Mouse (Mus musculus) hindbrain, embryonic 13.5 days (tissue): Measurements from ENCODE around the gene Spns2. TPM values are rescaled to one million over a fixed set of nuclear protein-coding genes. Genes with fewer than 3 reads are reported as not detected.
A peak's percentile ranks its signal among the peaks of the same experiment; 100 is the strongest.

Experiments used
- ATAC-seq: fragments of 200-750 bp; cut with Nextera tagmentation; 2 replicates; pipeline ENCODE4 v1.8.0; 2017; ENCODE audit warnings: moderate TSS enrichment; ENCODE audit not compliant: low FRiP score
- H3K27ac ChIP-seq: fragments of 300-500 bp; sonication (generic); 2 replicates; pipeline ENCODE4 v1.5.1; 2015; ENCODE audit warnings: inconsistent platforms, mild to moderate bottlenecking, moderate library complexity
- H3K27me3 ChIP-seq: fragments of 300-500 bp; sonication (generic); 2 replicates; pipeline ENCODE4 v1.6.1; 2015; ENCODE audit warnings: mild to moderate bottlenecking, inconsistent platforms
- H3K36me3 ChIP-seq: fragments of 300-500 bp; sonication (generic); 2 replicates; pipeline ENCODE4 v1.6.1; 2015; ENCODE audit warnings: mild to moderate bottlenecking, inconsistent platforms
- H3K4me1 ChIP-seq: fragments of 300-500 bp; sonication (generic); replicated peaks from 2 replicates; pipeline ENCODE4 v1.6.1; 2015; ENCODE audit warnings: inconsistent platforms
- H3K4me2 ChIP-seq: fragments of 300-500 bp; sonication (generic); 2 replicates; pipeline ENCODE4 v1.6.1; 2015; ENCODE audit warnings: inconsistent platforms, mild to moderate bottlenecking, moderate library complexity
- H3K4me3 ChIP-seq: fragments of 300-500 bp; sonication (generic); 2 replicates; pipeline ENCODE4 v1.5.1; 2015; ENCODE audit warnings: mild to moderate bottlenecking, inconsistent platforms
- H3K9ac ChIP-seq: fragments of 300-500 bp; sonication (generic); 2 replicates; pipeline ENCODE4 v1.6.1; 2015; ENCODE audit warnings: mild to moderate bottlenecking, inconsistent platforms
- H3K9me3 ChIP-seq: fragments of 300-500 bp; sonication (generic); 2 replicates; pipeline ENCODE4 v1.6.1; 2016; ENCODE audit warnings: inconsistent platforms
- WGBS: fragments of 180-500 bp; shearing (Covaris S2); methylation state at CpG from one replicate; pipeline ENCODE4 v1.1.7; 2015; 5-methylcytosine and 5-hydroxymethylcytosine counted together
- polyA plus RNA-seq: library from polyadenylated mRNA; unstranded; fragments of >200 nt; fragmentation: Nextera tagmentation; extraction: Ambion mirVana; gene quantifications from 2 replicates; pipeline ENCODE4 v1.2.1, GENCODE M21; 2015

Spns2 gene
- polyA plus RNA-seq, 1 experiment from 2014 or later = 9.7 TPM

DNA sequence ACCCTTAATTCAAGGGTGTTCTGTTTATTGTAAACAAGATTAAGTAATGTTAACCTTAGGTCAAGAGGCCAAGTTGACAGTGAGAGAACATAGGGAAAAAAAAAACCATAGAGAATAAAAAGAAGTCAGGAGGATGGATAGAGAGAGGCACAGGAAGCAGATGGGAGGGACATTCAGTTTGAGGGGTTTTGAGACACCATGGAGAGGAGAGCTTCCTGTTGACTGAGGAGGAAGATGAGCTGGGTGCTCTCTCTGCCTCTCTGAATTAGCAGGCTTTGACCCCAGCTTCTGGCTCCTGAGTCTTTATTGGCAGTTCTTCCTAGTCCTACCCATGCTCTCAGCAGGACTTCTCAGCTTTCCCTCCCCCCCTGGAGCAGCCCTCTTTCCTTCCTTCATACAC lies 64.5 kb downstream of the Spns2 start:
- Histone ChIP-seq H3K4me3 (no peak overlapping the region), H3K9me3 (no peaks in the 10 kb centered on the region; the same call in 1 of the 2 replicates), H3K27ac (no peak overlapping the region), H3K4me2 (no peak overlapping the region), H3K27me3 (no peaks in the 10 kb centered on the region), H3K4me1 (no peaks in the 10 kb centered on the region), H3K36me3 (no peaks in the 10 kb centered on the region), H3K9ac (no peak overlapping the region)
- ATAC-seq = no peak

DNA sequence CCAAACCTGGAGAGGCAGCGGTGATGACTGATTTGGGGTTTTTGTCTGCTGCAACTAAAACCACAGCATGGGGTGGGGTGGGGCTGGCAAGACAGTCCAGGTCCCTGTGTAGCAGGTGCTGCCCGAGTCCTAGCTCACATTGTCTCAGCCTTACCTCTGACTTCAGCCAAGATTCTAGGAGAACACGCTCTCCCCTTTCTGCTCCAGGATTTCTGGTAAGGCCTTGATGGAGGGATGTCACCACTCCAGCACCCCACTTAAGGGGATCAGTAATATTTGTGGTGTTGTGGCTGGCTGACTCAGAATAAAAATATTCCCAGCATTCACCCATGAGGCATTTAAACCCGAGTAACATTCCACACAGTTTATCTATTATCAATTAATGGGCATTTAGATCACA lies 66.0 kb downstream of the Spns2 start:
- WGBS = 82% methylated on average over 4 of the region's 4 CpGs
- H3K36me3 ChIP-seq = no peaks in the 10 kb centered on the region
- H3K4me3 ChIP-seq = no peak overlapping the region
- H3K27me3 ChIP-seq = no peaks in the 10 kb centered on the region
- no peak overlapping the region for H3K9ac ChIP-seq
- no peak overlapping the region for H3K27ac ChIP-seq
- H3K9me3 ChIP-seq = no peaks in the 10 kb centered on the region; the same call in 1 of the 2 replicates
- no peaks in the 10 kb centered on the region for H3K4me1 ChIP-seq
- no peak overlapping the region for H3K4me2 ChIP-seq
- no peak for ATAC-seq

- H3K9me3 ChIP-seq = no peaks in the 10 kb centered on the region; the same call in 1 of the 2 replicates
- no peak overlapping the region for H3K9ac ChIP-seq
- peaks cover 6% of the 10 kb centered on the region for H3K4me1 ChIP-seq
- no peaks in the 10 kb centered on the region for H3K27me3 ChIP-seq
- no peak for ATAC-seq
- no peak overlapping the region for H3K4me2 ChIP-seq
- H3K36me3 ChIP-seq = no peaks in the 10 kb centered on the region
- H3K4me3 ChIP-seq = no peak overlapping the region
- 89% methylated on average over 11 of the region's 11 CpGs for WGBS
- no peak overlapping the region for H3K27ac ChIP-seq
Measured at GRCm38 (mm10) chr11:72421518-72422278, 68.0 kb downstream of the Spns2 start.

GRCm38 (mm10) chr11:72420460-72421122 lies 69.1 kb downstream of the Spns2 start:
- Histone ChIP-seq H3K9ac (no peak overlapping the region), H3K4me1 (peaks cover 6% of the 10 kb centered on the region), H3K9me3 (no peaks in the 10 kb centered on the region; the same call in 1 of the 2 replicates), H3K36me3 (no peaks in the 10 kb centered on the region), H3K4me3 (no peak overlapping the region), H3K27me3 (no peaks in the 10 kb centered on the region), H3K4me2 (no peak overlapping the region), H3K27ac (no peak overlapping the region)
- ATAC-seq = no peak
- WGBS = 76% methylated on average over 6 of the region's 6 CpGs

GRCm38 (mm10) chr11:72419006-72419405 lies 70.7 kb downstream of the Spns2 start:
- Histone ChIP-seq H3K4me1 (peaks cover 6% of the 10 kb centered on the region), H3K27me3 (peaks cover 6% of the 10 kb centered on the region; the same call in 1 of the 2 replicates), H3K4me2 (no peak overlapping the region), H3K9me3 (no peaks in the 10 kb centered on the region), H3K9ac (no peak overlapping the region), H3K4me3 (no peak overlapping the region), H3K27ac (no peak overlapping the region), H3K36me3 (no peaks in the 10 kb centered on the region)
- 93% methylated on average over 6 of the region's 6 CpGs for WGBS
- ATAC-seq = no peak

DNA sequence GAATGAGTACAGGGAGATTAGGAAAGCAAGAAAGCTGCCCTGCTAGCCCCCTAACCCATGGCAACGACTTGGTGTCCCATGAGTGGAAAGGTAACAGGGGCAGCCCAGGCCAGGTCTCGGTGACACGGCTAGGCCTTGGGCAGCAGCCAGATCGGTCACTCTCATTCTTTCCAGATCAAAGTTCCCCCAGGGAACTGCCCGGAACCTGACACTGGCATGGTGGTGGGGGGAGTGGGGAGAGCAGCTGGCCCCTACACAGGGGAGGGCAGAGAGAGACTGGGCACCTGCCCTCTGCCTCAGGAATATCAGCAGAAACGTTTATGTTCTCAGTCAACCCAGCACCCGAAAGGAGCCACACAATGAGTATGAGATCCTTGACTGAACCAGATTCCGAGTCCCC lies 71.5 kb downstream of the Spns2 start:
- Histone ChIP-seq H3K9ac (no peak overlapping the region), H3K9me3 (no peaks in the 10 kb centered on the region), H3K4me2 (no peak overlapping the region), H3K27ac (no peak overlapping the region), H3K4me3 (no peak overlapping the region), H3K27me3 (peaks cover 12% of the 10 kb centered on the region; the same call in 1 of the 2 replicates), H3K36me3 (no peaks in the 10 kb centered on the region), H3K4me1 (peaks cover 6% of the 10 kb centered on the region)
- no peak for ATAC-seq
- WGBS = 50% methylated on average over 8 of the region's 8 CpGs

GRCm38 (mm10) chr11:72417376-72417775 lies 72.3 kb downstream of the Spns2 start:
- no peaks in the 10 kb centered on the region for H3K36me3 ChIP-seq
- no peak overlapping the region for H3K4me2 ChIP-seq
- no peak overlapping the region for H3K4me3 ChIP-seq
- no peaks in the 10 kb centered on the region for H3K9me3 ChIP-seq
- peaks cover 6% of the 10 kb centered on the region for H3K4me1 ChIP-seq
- H3K27me3 ChIP-seq = peaks cover 19% of the 10 kb centered on the region
- no peak overlapping the region for H3K9ac ChIP-seq
- no peak overlapping the region for H3K27ac ChIP-seq
- ATAC-seq = no peak
- WGBS = 7% methylated on average over 4 of the region's 4 CpGs

- 95% methylated on average over 5 of the region's 5 CpGs for WGBS
- H3K4me3 ChIP-seq = no peak overlapping the region
- no peaks in the 10 kb centered on the region for H3K9me3 ChIP-seq
- no peak overlapping the region for H3K9ac ChIP-seq
- no peak for ATAC-seq
- peaks cover 26% of the 10 kb centered on the region for H3K27me3 ChIP-seq
- no peak overlapping the region for H3K4me2 ChIP-seq
- H3K36me3 ChIP-seq = no peaks in the 10 kb centered on the region
- peaks cover 10% of the 10 kb centered on the region for H3K4me1 ChIP-seq
- no peak overlapping the region for H3K27ac ChIP-seq
Measured at GRCm38 (mm10) chr11:72416666-72417065, 73.0 kb downstream of the Spns2 start.

GRCm38 (mm10) chr11:72415155-72415554 lies 74.5 kb downstream of the Spns2 start:
- ATAC-seq = no peak
- no peaks in the 10 kb centered on the region for H3K9me3 ChIP-seq
- H3K4me1 ChIP-seq = peaks cover 24% of the 10 kb centered on the region
- H3K27ac ChIP-seq = no peak overlapping the region
- H3K27me3 ChIP-seq = peaks cover 38% of the 10 kb centered on the region
- H3K4me3 ChIP-seq = no peak overlapping the region
- H3K4me2 ChIP-seq = no peak overlapping the region
- WGBS = 89% methylated on average over 8 of the region's 8 CpGs
- H3K36me3 ChIP-seq = no peaks in the 10 kb centered on the region
- no peak overlapping the region for H3K9ac ChIP-seq

DNA sequence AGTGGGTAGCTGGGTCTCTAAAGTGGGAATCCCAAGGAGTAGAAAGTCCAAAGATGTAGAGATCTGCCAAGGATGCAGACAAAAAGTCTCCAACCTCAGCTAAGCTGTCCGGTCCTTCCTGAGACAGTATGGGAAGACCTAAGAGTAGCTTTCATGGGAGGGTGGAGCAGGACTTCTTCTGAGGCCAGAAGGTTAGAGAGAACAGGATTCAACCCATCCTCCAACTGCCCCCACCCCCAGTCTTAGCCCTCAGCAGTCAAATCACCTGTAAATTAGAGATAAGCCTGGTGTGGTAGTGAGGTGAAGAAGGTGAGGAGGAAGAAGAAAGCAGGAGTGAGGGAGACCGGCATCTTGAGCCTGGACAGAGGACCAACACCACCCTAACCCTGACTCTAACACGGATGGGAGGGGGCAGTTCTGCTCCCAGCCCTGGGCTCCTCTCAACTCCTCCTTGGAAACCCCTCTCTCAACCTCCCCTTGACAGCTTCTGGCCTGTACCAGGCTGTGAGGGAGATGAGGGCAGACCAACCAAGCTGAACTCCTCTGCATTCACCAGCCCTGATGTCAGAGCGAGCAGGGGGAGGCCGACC lies 76.0 kb downstream of the Spns2 start:
- H3K4me2 ChIP-seq = no peak overlapping the region
- H3K36me3 ChIP-seq = no peaks in the 10 kb centered on the region
- peaks cover 27% of the 10 kb centered on the region for H3K4me1 ChIP-seq
- no peak overlapping the region for H3K9ac ChIP-seq
- no peaks in the 10 kb centered on the region for H3K9me3 ChIP-seq
- H3K27me3 ChIP-seq = peaks cover 53% of the 10 kb centered on the region
- WGBS = 68% methylated on average over 5 of the region's 5 CpGs
- no peak for ATAC-seq
- H3K27ac ChIP-seq = no peak overlapping the region
- H3K4me3 ChIP-seq = no peak overlapping the region

DNA sequence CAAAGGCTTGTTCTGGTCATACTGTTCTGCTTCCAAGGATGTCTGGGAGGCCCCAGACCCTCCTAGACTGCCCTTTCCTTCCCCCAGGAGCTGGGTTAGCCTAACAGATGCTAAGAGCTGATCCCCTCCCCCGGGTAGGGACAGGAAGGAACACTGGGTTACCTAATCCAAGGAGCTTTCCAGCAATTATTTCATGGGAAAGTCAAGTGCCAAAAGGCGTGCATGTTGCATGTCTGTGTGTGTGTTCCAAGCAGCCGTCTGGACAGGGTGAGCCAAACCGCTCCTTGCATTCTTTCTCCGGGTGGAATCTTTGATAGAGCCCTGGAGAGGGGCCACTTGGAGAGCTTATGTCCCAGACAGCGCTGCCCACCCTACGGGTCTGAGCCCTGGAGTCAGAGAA lies 76.7 kb downstream of the Spns2 start:
- Histone ChIP-seq H3K27ac (no peak overlapping the region), H3K36me3 (no peaks in the 10 kb centered on the region), H3K4me2 (no peak overlapping the region), H3K27me3 (peaks cover 59% of the 10 kb centered on the region), H3K9me3 (no peaks in the 10 kb centered on the region), H3K4me3 (no peak overlapping the region), H3K9ac (no peak overlapping the region), H3K4me1 (peaks cover 28% of the 10 kb centered on the region)
- 81% methylated on average over 7 of the region's 7 CpGs for WGBS
- no peak for ATAC-seq

- no peaks in the 10 kb centered on the region for H3K36me3 ChIP-seq
- no peak overlapping the region for H3K27ac ChIP-seq
- peaks cover 32% of the 10 kb centered on the region for H3K4me1 ChIP-seq
- peak overlapping the region; percentile 52 for H3K4me3 ChIP-seq
- peaks cover 69% of the 10 kb centered on the region for H3K27me3 ChIP-seq
- H3K4me2 ChIP-seq = peak overlapping the region; percentile 84
- H3K9me3 ChIP-seq = no peaks in the 10 kb centered on the region
- peak overlapping the region; percentile 73; the same call in 1 of the 2 replicates for H3K9ac ChIP-seq
- 0 out of 2 replicates have a peak, but pooled peaks have one; percentile 5 for ATAC-seq
- 27% methylated on average over 9 of the region's 9 CpGs for WGBS
Measured at GRCm38 (mm10) chr11:72411945-72412344, 77.8 kb downstream of the Spns2 start.
